Comparison of ENCODE assay signal across 17 mouse cellular contexts in the genomic region with DNA sequence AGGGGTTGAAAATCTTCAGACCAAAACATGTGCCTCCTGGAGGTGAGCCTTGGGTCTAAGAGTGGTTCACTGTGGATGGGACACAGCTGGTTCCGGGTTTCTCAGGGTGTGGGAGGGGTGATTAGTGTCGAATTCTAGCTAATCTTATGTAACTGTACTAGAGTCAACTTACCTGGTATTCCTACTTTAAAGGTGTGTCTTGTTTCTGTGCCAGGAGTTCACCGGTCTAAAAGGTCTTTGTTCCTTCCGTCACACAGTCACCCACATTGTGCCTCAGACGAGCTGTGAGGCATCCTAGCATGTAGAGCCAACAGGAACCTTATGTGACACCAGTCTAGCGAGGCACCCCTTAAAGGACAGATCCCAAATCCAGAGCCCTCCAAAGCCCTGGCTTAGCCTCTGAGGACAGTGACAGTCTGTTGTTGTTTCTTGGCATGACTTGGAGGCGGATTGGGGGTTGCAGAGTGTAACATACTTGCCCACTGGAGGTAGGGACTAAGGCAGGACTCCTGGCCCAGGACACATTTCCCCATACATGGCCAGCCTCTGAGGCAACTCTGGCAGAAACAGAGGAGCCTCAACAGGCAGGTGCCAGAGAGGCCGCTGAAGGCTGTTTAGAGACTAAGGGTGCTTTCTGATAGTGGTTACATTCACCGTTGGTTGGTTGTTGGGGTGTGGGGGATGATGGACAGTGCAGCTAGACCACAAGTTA. TPM values are rescaled to one million over a fixed set of nuclear protein-coding genes. Genes with fewer than 3 reads are reported as not detected.
DNase-seq lines count a peak whose midpoint lies in the region; ATAC-seq and TF ChIP-seq lines count a peak whose summit lies in the region.
"Had no signal": no experiment of that assay in that cellular context is flagged by ENCODE, and none has a peak within 500 bp of the region (broad histone marks: within the 10 kb centered on the region; RNA-seq: fewer than 3 reads in every experiment).

No protein-coding gene starts in this region.

- H3K4me2 ChIP-seq in lung, embryonic 16.5 days (ENCODE audit: low read depth, low read length), result no peak overlapping the region
- H3K4me2 ChIP-seq in liver, embryonic 13.5 days, result no peak overlapping the region
- H3K4me2 ChIP-seq in stomach, embryonic 16.5 days (ENCODE audit: low read depth, low read length), result no peak overlapping the region
- no peak overlapping the region for H3K4me2 ChIP-seq in hindbrain, embryonic 11.5 days (replicated peaks; ENCODE audit: low read depth, low read length)

- no peak for ATAC-seq in lung, embryonic 16.5 days (ENCODE audit: low read depth)
- no peak for ATAC-seq in liver, embryonic 13.5 days (ENCODE audit: low read depth)
- peak; percentile 83 for ATAC-seq in stomach, embryonic 16.5 days (ENCODE audit: insufficient read depth, low FRiP score)
- ATAC-seq in hindbrain, embryonic 11.5 days (ENCODE audit: low FRiP score), result no peak
- ATAC-seq: hindbrain, postnatal 0 days; Patski had no signal

- no peak for TF ChIP-seq CTCF in lung, adult 2 months (IDR thresholded peaks at IDR 0.05; ENCODE audit: insufficient read depth, low read length)

- peak; percentile 5 for DNase-seq in cerebellum, adult 9-10 months
- DNase-seq in cerebellum, postnatal 4 days (ENCODE audit: low spot score in 2 of 2), result no peak
- DNase-seq in lung, adult 2 months, result no peak
- DNase-seq in liver, embryonic 13.5 days, result no peak
- no peak for DNase-seq in hindbrain, embryonic 11.5 days (ENCODE audit: low spot score)
- no peak for DNase-seq in thymus, postnatal 4 days
- DNase-seq: cerebellum, adult 18-20 months; kidney, postnatal 14 days; layer of hippocampus, postnatal 36 days; right cerebral cortex, adult 18-20 months; thymus, postnatal 14 days had no signal

- no peak for TF ChIP-seq POLR2A in lung, adult 2 months (IDR thresholded peaks at IDR 0.05; ENCODE audit: borderline replicate concordance, extremely low read depth, low read depth, low read length)

- H3K4me1 ChIP-seq in lung, embryonic 16.5 days (replicated peaks; ENCODE audit: control insufficient read depth, insufficient read depth, low read length), result peaks cover 16% of the 10 kb centered on the region
- H3K4me1 ChIP-seq in lung, adult 2 months (ENCODE audit: control insufficient read depth, insufficient read depth, low read length), result no peaks in the 10 kb centered on the region
- H3K4me1 ChIP-seq in liver, embryonic 13.5 days (replicated peaks), result peaks cover 81% of the 10 kb centered on the region
- peaks cover 22% of the 10 kb centered on the region for H3K4me1 ChIP-seq in stomach, embryonic 16.5 days (ENCODE audit: control insufficient read depth, insufficient read depth, low read length)
- no peaks in the 10 kb centered on the region for H3K4me1 ChIP-seq in hindbrain, embryonic 11.5 days (replicated peaks; ENCODE audit: control insufficient read depth, insufficient read depth, low read length)

- no peaks in the 10 kb centered on the region for H3K9me3 ChIP-seq in lung, embryonic 16.5 days (ENCODE audit: control insufficient read depth, low read length)
- no peaks in the 10 kb centered on the region for H3K9me3 ChIP-seq in liver, embryonic 13.5 days (replicated peaks)
- H3K9me3 ChIP-seq in stomach, embryonic 16.5 days (replicated peaks; ENCODE audit: control insufficient read depth, low read length), result no peaks in the 10 kb centered on the region
- H3K9me3 ChIP-seq in hindbrain, embryonic 11.5 days (ENCODE audit: control insufficient read depth, low read length), result no peaks in the 10 kb centered on the region
- H3K9me3 ChIP-seq: limb, embryonic 10.5 days had no signal

- H3K36me3 ChIP-seq in lung, embryonic 16.5 days (ENCODE audit: control insufficient read depth, insufficient read depth, low read length), result no peaks in the 10 kb centered on the region
- H3K36me3 ChIP-seq in liver, embryonic 13.5 days, result peaks cover 19% of the 10 kb centered on the region
- H3K36me3 ChIP-seq in stomach, embryonic 16.5 days (ENCODE audit: control insufficient read depth, insufficient read depth, low read length), result no peaks in the 10 kb centered on the region
- no peaks in the 10 kb centered on the region for H3K36me3 ChIP-seq in hindbrain, embryonic 11.5 days (ENCODE audit: control insufficient read depth, insufficient read depth, low read length)
- H3K36me3 ChIP-seq: limb, embryonic 10.5 days had no signal

- no peaks in the 10 kb centered on the region for H3K27me3 ChIP-seq in lung, embryonic 16.5 days (ENCODE audit: control insufficient read depth, insufficient read depth, low read depth, low read length)
- no peaks in the 10 kb centered on the region for H3K27me3 ChIP-seq in liver, embryonic 13.5 days
- no peaks in the 10 kb centered on the region for H3K27me3 ChIP-seq in stomach, embryonic 16.5 days (ENCODE audit: control insufficient read depth, insufficient read depth, low read length)
- peaks cover 2% of the 10 kb centered on the region; the same call in 1 of the 2 replicates for H3K27me3 ChIP-seq in hindbrain, embryonic 11.5 days (ENCODE audit: control insufficient read depth, insufficient read depth, low read length)
- H3K27me3 ChIP-seq: Patski had no signal

- no peak overlapping the region for H3K9ac ChIP-seq in lung, embryonic 16.5 days (ENCODE audit: low read length)
- H3K9ac ChIP-seq in liver, embryonic 13.5 days, result 0 out of 2 replicates have a peak overlapping the region, but pooled peaks have one; percentile 33
- no peak overlapping the region for H3K9ac ChIP-seq in stomach, embryonic 16.5 days (ENCODE audit: low read length)
- no peak overlapping the region for H3K9ac ChIP-seq in hindbrain, embryonic 11.5 days (ENCODE audit: low read depth, low read length)

- 60% methylated on average over 9 of the region's 9 CpGs for WGBS in lung, embryonic 16.5 days
- WGBS in lung, adult 2 months, result 67% methylated on average over 9 of the region's 9 CpGs
- WGBS in liver, embryonic 13.5 days (ENCODE audit: insufficient replicate concordance), result 62% methylated on average over 9 of the region's 9 CpGs
- 66% methylated on average over 9 of the region's 9 CpGs for WGBS in stomach, embryonic 16.5 days
- WGBS in hindbrain, embryonic 11.5 days, result 86% methylated on average over 9 of the region's 9 CpGs

- no peak overlapping the region for H3K4me3 ChIP-seq in lung, embryonic 16.5 days (ENCODE audit: low read length)
- no peak overlapping the region for H3K4me3 ChIP-seq in lung, adult 2 months (replicated peaks; ENCODE audit: extremely low read depth, low read depth, low read length)
- H3K4me3 ChIP-seq in liver, embryonic 13.5 days (replicated peaks), result no peak overlapping the region
- no peak overlapping the region for H3K4me3 ChIP-seq in stomach, embryonic 16.5 days (replicated peaks; ENCODE audit: low read length)
- H3K4me3 ChIP-seq in hindbrain, embryonic 11.5 days (ENCODE audit: low read depth, low read length), result no peak overlapping the region
- H3K4me3 ChIP-seq: limb, embryonic 10.5 days had no signal

- peak overlapping the region; percentile 29 for H3K27ac ChIP-seq in lung, embryonic 16.5 days (ENCODE audit: low read length)
- 0 out of 2 replicates have a peak overlapping the region, but pooled peaks have one; percentile 68 for H3K27ac ChIP-seq in liver, embryonic 13.5 days
- peak overlapping the region; percentile 11; the same call in 1 of the 2 replicates for H3K27ac ChIP-seq in stomach, embryonic 16.5 days (ENCODE audit: low read length)
- H3K27ac ChIP-seq in hindbrain, embryonic 11.5 days (ENCODE audit: low read depth, low read length), result no peak overlapping the region
- H3K27ac ChIP-seq: hindbrain, postnatal 0 days; limb, embryonic 10.5 days; macrophage had no signal

RNA-seq across cellular contexts. Expression of a gene that starts 7.1 kb away (rescaled TPM):
- polyA plus RNA-seq in lung, embryonic 16.5 days (2015; fragmentation: Nextera tagmentation; extraction: Ambion mirVana), result 20.3 and 23.5 TPM in 2 replicates
- polyA plus RNA-seq in lung, adult 2 months (2012; rRNA removed), result 31.1 and 39.1 TPM in 2 replicates
- 41.6 and 52.0 TPM in 2 replicates for polyA plus RNA-seq in liver, embryonic 13.5 days (2015; fragmentation: Nextera tagmentation; extraction: Ambion mirVana)
- polyA plus RNA-seq in stomach, embryonic 16.5 days (2015; fragmentation: Nextera tagmentation; extraction: Ambion mirVana), result 33.4 and 42.0 TPM in 2 replicates
- 9.8 and 10.9 TPM in 2 replicates for polyA plus RNA-seq in hindbrain, embryonic 11.5 days (2014; fragmentation: Nextera tagmentation; extraction: Ambion mirVana)
